Mouse (Mus musculus) embryo, embryonic 9.5 days (tissue): ENCODE data around the gene Ldb2.

ENCODE experiments used
- DNase-seq: peaks from one replicate; pipeline ENCODE4 v3.0.0-alpha.2; 2017; ENCODE audit errors: extremely low spot score

The Ldb2 gene

GRCm38 (mm10) chr5:44719872-44720271 lies 79.6 kb downstream of the Ldb2 start:
- DNase-seq: no peak

GRCm38 (mm10) chr5:44714508-44714907 lies 85.0 kb downstream of the Ldb2 start:
- no peak for DNase-seq

DNA sequence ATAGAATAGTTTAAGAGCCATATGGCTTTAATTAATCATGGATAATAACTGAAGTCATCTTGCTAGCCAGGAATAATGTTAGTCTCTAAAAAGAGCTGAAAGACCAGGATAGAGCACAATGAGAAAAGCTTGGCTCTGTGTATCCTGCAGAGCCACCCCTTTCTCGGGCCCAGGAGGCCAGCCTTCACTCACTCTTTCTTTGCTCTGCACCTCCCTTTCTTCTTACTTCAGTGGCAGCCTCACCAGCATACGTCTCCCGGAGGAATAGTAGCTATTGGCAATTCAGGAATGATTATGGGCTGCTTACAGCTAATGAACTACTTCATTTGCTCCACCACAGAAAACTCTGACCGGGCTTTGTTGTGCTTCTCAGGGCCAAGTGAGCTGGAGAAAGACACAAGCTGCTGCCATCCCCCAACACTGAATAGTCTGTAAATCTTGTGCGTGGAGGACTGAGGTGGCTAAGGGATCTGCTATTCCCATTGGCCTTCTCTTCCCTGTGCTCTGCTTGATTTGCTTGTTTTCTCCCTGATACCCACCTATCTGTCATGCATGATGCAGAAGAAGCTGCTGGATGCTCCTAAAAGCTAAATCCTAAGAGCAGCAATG lies 86.2 kb downstream of the Ldb2 start:
- no peak for DNase-seq

GRCm38 (mm10) chr5:44711211-44711610 lies 88.3 kb downstream of the Ldb2 start:
- DNase-seq: no peak

GRCm38 (mm10) chr5:44710132-44710871 lies 89.2 kb downstream of the Ldb2 start:
- no peak for DNase-seq

- DNase-seq: no peak
Measured at GRCm38 (mm10) chr5:44709276-44709675, 90.2 kb downstream of the Ldb2 start.

GRCm38 (mm10) chr5:44707946-44708345 lies 91.5 kb downstream of the Ldb2 start:
- no peak for DNase-seq

DNA sequence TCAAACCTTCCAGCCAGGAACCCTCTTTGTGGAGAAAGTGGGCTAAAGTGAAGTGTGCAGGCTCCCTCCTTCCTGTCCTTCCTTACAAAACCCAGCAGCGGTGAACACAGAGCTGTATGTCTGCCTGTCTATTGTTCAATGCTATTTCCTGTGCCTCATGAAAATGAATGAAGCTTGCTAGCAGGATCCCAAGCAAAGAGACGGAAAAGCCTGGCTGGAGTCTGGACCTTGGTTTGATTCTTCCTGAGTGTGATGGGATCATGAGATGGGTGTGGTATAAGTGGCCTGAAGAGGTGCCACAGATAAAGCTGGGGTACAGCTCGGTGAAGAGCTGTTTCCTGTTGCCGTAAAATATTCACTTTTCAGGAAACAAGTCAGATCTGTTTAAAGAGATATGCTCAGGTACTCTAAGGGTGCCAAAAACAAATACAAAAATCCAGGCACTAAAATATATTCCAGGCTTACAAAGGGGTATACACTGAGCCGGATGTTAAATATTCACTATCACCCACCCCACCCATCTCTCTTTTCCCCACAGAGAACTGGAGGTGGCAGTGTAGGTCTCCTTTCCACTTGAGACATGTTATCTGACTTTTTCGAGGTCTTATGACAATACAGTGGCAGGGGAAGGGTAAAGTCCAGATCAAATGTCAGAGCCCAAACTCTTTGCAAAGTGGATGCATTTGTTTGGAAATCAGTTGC lies 92.3 kb downstream of the Ldb2 start:
- DNase-seq: no peak

GRCm38 (mm10) chr5:44697993-44698392 lies 101.5 kb downstream of the Ldb2 start:
- no peak for DNase-seq

GRCm38 (mm10) chr5:44696548-44696947 lies 102.9 kb downstream of the Ldb2 start:
- DNase-seq: no peak

GRCm38 (mm10) chr5:44693674-44694073 lies 105.8 kb downstream of the Ldb2 start:
- no peak for DNase-seq

GRCm38 (mm10) chr5:44686344-44686743 lies 113.1 kb downstream of the Ldb2 start:
- no peak for DNase-seq

DNA sequence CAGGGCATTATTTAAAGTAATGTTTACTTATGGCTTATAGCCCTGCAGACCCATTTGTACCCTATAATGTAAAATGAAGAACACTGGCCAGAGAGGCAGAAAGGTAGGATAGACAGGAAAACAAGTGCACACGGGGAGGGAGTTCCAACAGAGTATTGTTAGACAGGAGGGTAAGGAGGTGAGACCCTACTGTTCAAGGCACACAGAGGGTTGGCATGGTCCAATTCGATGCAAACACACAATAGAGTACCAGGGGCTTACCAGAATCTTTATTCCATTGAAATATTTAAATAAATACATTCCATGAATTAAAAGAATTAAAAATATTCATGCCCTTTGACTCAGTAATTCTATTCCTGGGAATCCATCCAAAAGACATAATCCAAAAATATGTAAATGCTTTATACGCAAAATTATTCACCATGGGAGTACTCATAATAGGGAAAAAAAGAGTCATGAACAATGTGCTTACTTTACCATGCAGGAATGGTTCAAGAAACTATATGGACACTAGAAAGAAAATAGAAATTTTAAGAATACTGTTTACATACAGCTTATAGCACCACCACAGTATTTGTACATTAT lies 118.3 kb downstream of the Ldb2 start:
- DNase-seq: no peak

DNA sequence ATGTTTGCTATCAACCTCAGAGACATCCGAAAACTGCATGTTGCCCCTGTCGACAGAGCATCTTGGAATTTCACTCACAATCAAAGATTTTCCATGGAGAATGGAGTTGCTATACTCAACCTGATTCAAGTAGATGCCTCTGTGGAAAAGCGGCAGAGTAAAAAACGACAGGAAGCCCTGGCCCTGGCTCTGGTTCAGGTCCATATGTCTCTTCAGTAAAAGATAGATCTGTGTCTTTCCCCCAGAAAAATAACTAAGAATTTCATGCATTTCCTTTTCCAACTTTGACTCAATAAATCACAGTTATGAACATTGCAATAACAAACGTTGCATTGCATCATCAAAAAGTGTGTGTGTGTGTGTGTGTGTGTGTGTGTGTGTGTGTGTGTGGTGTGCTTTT lies 121.7 kb downstream of the Ldb2 start:
- DNase-seq: no peak

DNA sequence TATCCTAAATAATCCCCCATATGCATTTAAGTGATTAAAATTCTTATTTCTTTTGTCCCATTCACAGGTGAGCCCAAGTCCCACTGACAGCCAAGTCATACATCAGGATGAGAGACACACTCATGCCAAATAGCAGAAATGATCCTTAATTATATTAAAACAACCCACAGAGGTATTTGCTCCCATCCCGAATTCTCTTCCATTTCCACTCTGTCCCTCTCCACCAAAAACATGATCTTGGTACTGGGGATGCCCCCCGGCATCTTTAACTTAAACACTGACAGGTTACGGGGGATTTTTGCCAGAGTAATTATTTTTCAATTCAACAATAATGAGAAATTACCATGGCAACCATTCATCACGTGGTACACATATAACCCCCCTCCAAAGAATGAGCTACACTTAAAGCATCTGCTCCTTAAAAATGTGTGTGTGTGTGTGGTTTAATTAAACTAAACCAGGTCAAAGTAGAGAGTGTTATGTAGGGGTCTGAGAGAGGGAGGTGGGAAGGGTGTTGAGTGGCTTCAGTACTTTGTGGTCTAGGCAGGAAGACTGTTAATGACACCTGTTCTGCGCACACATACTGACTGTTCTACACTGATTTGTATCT lies 123.2 kb downstream of the Ldb2 start:
- no peak for DNase-seq

GRCm38 (mm10) chr5:44670336-44670735 lies 129.1 kb downstream of the Ldb2 start:
- DNase-seq: no peak

- no peak for DNase-seq
Measured at GRCm38 (mm10) chr5:44667907-44668306, 131.6 kb downstream of the Ldb2 start.

DNA sequence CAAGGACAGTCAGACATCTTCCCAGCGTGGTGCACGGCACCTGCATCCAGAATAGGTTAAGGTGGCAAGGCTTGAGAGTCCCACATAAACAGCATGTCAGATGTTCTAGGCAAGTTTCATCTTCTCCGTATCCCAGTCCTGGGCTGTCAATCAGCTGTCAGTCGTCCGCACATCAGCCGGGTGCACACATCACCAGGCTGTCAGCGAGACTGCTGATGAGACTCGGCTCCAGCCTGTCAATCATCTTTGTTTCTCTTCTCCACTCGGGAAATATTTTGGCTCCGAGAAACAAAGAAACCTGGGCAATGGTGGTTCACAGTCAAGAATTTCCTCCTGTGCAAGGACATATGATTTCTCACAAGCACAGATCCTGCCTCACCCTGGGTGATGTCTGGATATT lies 132.1 kb downstream of the Ldb2 start:
- no peak for DNase-seq

- no peak for DNase-seq
Measured at GRCm38 (mm10) chr5:44659651-44660050, 139.8 kb downstream of the Ldb2 start.

- DNase-seq: no peak
Measured at GRCm38 (mm10) chr5:44656707-44657106, 142.8 kb downstream of the Ldb2 start.

DNA sequence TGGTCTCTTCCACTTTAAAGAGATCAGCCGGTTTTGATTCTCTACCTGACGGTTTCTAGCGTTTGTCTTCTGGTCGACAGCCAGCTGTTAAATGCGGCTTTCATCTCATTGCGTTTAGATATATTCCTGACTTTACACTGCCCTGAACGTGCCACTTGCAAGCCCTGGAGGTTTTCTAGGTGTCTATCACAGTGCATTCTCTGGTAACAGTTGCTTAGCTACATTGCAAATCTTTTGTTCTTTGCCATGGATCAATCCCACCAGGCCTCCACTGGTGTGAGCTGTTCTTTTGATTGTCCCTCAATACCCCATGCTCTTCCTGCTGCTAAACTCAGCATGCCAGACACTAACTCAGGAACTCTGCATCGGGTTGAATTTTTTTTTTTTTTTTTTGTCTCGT lies 145.1 kb downstream of the Ldb2 start:
- peak; percentile 27 for DNase-seq

DNA sequence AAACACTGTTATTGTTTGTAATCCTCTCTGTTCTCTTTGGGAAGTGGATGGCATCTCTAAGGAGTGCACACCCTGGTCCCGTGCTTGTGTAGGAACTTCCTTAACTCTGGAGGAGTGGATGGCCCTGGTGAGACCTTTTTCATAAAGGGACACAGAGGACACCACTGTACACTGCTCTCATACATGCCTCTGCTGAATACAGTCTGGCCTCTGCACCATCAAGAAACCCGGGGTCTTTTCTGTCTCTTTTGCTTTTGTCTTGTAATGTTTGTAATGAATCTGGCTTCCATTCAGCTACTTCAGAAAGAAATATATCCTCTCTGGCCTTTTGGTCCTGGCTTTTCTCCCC lies 152.7 kb downstream of the Ldb2 start:
- no peak for DNase-seq
